8 mouse cellular contexts compared by ENCODE assay signal in genomic region chr8:48842991-48843930, GRCm38 (mm10). TPM values are rescaled to one million over a fixed set of nuclear protein-coding genes. Genes with fewer than 3 reads are reported as not detected.
DNase-seq lines count a peak whose midpoint lies in the region; ATAC-seq and TF ChIP-seq lines count a peak whose summit lies in the region.

No protein-coding gene starts in this region.

- H3K27me3 ChIP-seq in embryonic facial prominence, embryonic 12.5 days, result peaks cover 30% of the 10 kb centered on the region
- peaks cover 44% of the 10 kb centered on the region for H3K27me3 ChIP-seq in heart, embryonic 12.5 days (replicated peaks)
- H3K27me3 ChIP-seq in kidney, postnatal 0 days (ENCODE audit: insufficient read depth, low read length), result no peaks in the 10 kb centered on the region
- H3K27me3 ChIP-seq in liver, embryonic 16.5 days (ENCODE audit: control insufficient read depth, insufficient read depth, low read depth, low read length), result peaks cover 26% of the 10 kb centered on the region

- no peaks in the 10 kb centered on the region for H3K36me3 ChIP-seq in embryonic facial prominence, embryonic 12.5 days
- no peaks in the 10 kb centered on the region for H3K36me3 ChIP-seq in heart, embryonic 12.5 days
- no peaks in the 10 kb centered on the region for H3K36me3 ChIP-seq in kidney, postnatal 0 days (ENCODE audit: insufficient read depth, low read length)
- H3K36me3 ChIP-seq in liver, embryonic 16.5 days (ENCODE audit: control insufficient read depth, insufficient read depth), result no peaks in the 10 kb centered on the region

- ATAC-seq in embryonic facial prominence, embryonic 12.5 days (ENCODE audit: insufficient number of reproducible peaks, insufficient read depth, low FRiP score, low TSS enrichment), result peak; percentile 75
- ATAC-seq in heart, embryonic 12.5 days (ENCODE audit: insufficient number of reproducible peaks, low FRiP score), result peak; percentile 75
- peak; percentile 73 for ATAC-seq in kidney, postnatal 0 days (replicated peaks; ENCODE audit: low FRiP score, low read depth)
- peak; percentile 63 for ATAC-seq in liver, embryonic 16.5 days (ENCODE audit: low read depth)

- H3K9ac ChIP-seq in embryonic facial prominence, embryonic 12.5 days, result peak overlapping the region; percentile 69
- H3K9ac ChIP-seq in heart, embryonic 12.5 days, result peak overlapping the region; percentile 77
- peak overlapping the region; percentile 73 for H3K9ac ChIP-seq in kidney, postnatal 0 days (ENCODE audit: low read depth, low read length)
- H3K9ac ChIP-seq in liver, embryonic 16.5 days (ENCODE audit: low read depth, low read length), result peak overlapping the region; percentile 19; the same call in 1 of the 2 replicates

- DNase-seq in layer of hippocampus, adult 2 months (ENCODE audit: low spot score in 2 of 2), result peak; percentile 25 to 31
- DNase-seq in layer of hippocampus, adult 9-11 months, result no peak
- peak; percentile 81 for DNase-seq in kidney, postnatal 0 days (ENCODE audit: low spot score)
- peak; percentile 56 for DNase-seq in ovary, postnatal 36 days (ENCODE audit: low spot score)
- DNase-seq in T-cell, adult 2 months (ENCODE audit: low spot score), result no peak

- peak overlapping the region; percentile 65; the same call in 1 of the 2 replicates for H3K27ac ChIP-seq in layer of hippocampus, adult 2 months
- peak overlapping the region; percentile 84 for H3K27ac ChIP-seq in embryonic facial prominence, embryonic 12.5 days
- peak overlapping the region; percentile 53 for H3K27ac ChIP-seq in heart, embryonic 12.5 days (ENCODE audit: poor library complexity, severe bottlenecking)
- peak overlapping the region; percentile 70 for H3K27ac ChIP-seq in kidney, postnatal 0 days
- peak overlapping the region; percentile 54; the same call in 1 of the 2 replicates for H3K27ac ChIP-seq in liver, embryonic 16.5 days (ENCODE audit: low read length)

- under 1% methylated on average over 75 of the region's 93 CpGs for WGBS in embryonic facial prominence, embryonic 12.5 days
- WGBS in heart, embryonic 12.5 days, result 0% methylated on average over 40 of the region's 93 CpGs
- under 1% methylated on average over 59 of the region's 93 CpGs for WGBS in kidney, postnatal 0 days
- WGBS in liver, embryonic 16.5 days (ENCODE audit: insufficient replicate concordance), result 2% methylated on average over 57 of the region's 93 CpGs

- H3K9me3 ChIP-seq in embryonic facial prominence, embryonic 12.5 days, result no peaks in the 10 kb centered on the region
- H3K9me3 ChIP-seq in heart, embryonic 12.5 days (replicated peaks), result no peaks in the 10 kb centered on the region
- no peaks in the 10 kb centered on the region for H3K9me3 ChIP-seq in kidney, postnatal 0 days (replicated peaks; ENCODE audit: low read length)
- H3K9me3 ChIP-seq in liver, embryonic 16.5 days (replicated peaks; ENCODE audit: control insufficient read depth, low read length), result no peaks in the 10 kb centered on the region

- H3K4me3 ChIP-seq in layer of hippocampus, adult 2 months, result peak overlapping the region; percentile 73
- H3K4me3 ChIP-seq in embryonic facial prominence, embryonic 12.5 days, result peak overlapping the region; percentile 68
- H3K4me3 ChIP-seq in heart, embryonic 12.5 days, result peak overlapping the region; percentile 79
- peak overlapping the region; percentile 70 for H3K4me3 ChIP-seq in kidney, postnatal 0 days (replicated peaks; ENCODE audit: low read depth, low read length)
- peak overlapping the region; percentile 61 for H3K4me3 ChIP-seq in liver, embryonic 16.5 days (ENCODE audit: low read depth, low read length)

- H3K4me2 ChIP-seq in embryonic facial prominence, embryonic 12.5 days (replicated peaks), result peak overlapping the region; percentile 86
- peak overlapping the region; percentile 96 for H3K4me2 ChIP-seq in heart, embryonic 12.5 days
- peak overlapping the region; percentile 88 for H3K4me2 ChIP-seq in kidney, postnatal 0 days (ENCODE audit: low read length)
- H3K4me2 ChIP-seq in liver, embryonic 16.5 days (ENCODE audit: low read depth, low read length), result peak overlapping the region; percentile 56

- peaks cover 7% of the 10 kb centered on the region for H3K4me1 ChIP-seq in embryonic facial prominence, embryonic 12.5 days
- peaks cover 25% of the 10 kb centered on the region for H3K4me1 ChIP-seq in heart, embryonic 12.5 days (replicated peaks)
- H3K4me1 ChIP-seq in kidney, postnatal 0 days (replicated peaks; ENCODE audit: insufficient read depth, low read length), result no peaks in the 10 kb centered on the region
- H3K4me1 ChIP-seq in liver, embryonic 16.5 days (ENCODE audit: control insufficient read depth, low read depth, low read length), result no peaks in the 10 kb centered on the region

- no peak for TF ChIP-seq CTCF in layer of hippocampus, adult 2 months (conservative IDR thresholded peaks at IDR 0.05)
- peak; percentile 22; the same call in 1 of the 2 replicates for TF ChIP-seq CTCF in kidney, postnatal 0 days (IDR thresholded peaks at IDR 0.05; ENCODE audit: low read depth)

RNA-seq across cellular contexts. Expression of gene Tenm3, which starts 0.5 kb away (rescaled TPM):
- total RNA-seq in layer of hippocampus, adult 2 months (2021), result 10 to 100 TPM; 78.0 to 80.1 TPM
- 65.3 and 65.9 TPM in 2 replicates for polyA plus RNA-seq in embryonic facial prominence, embryonic 12.5 days (2016; fragmentation: Nextera tagmentation; extraction: Ambion mirVana)
- polyA plus RNA-seq in heart, embryonic 12.5 days (2016; fragmentation: Nextera tagmentation; extraction: Ambion mirVana), result 15.2 and 16.3 TPM in 2 replicates
- 13.9 and 15.3 TPM in 2 replicates for polyA plus RNA-seq in kidney, postnatal 0 days (2015; fragmentation: Nextera tagmentation; extraction: Ambion mirVana)
- polyA plus RNA-seq in liver, embryonic 16.5 days (2015; fragmentation: Nextera tagmentation; extraction: Ambion mirVana), result 4.3 and 6.0 TPM in 2 replicates

Comparison
In these comparisons a context has a peak if more than half of its experiments do, and no peak if none do; other contexts are left out.
1. DNase-seq: peak in layer of hippocampus, adult 2 months (2 of 2), kidney, postnatal 0 days (single experiment) and ovary, postnatal 36 days (single experiment); none in layer of hippocampus, adult 9-11 months (single experiment) and T-cell, adult 2 months (single experiment).
2. H3K9ac ChIP-seq: peak in every context shown above with its lines; median percentile 77 in heart, embryonic 12.5 days; 73 in kidney, postnatal 0 days; 69 in embryonic facial prominence, embryonic 12.5 days; 19 in liver, embryonic 16.5 days.
3. Peak in every context shown above with its lines, with median percentiles within 50 percentile points of each other: H3K27ac ChIP-seq, H3K4me3 ChIP-seq, ATAC-seq and H3K4me2 ChIP-seq.